Mouse (Mus musculus) liver, embryonic 12.5 days (tissue): ENCODE measurements around the gene Slc35f6. TPM values are rescaled to one million over a fixed set of nuclear protein-coding genes. Genes with fewer than 3 reads are reported as not detected.
"Not testable (repeated sequence)": the region's sequence is repeated elsewhere in the genome, so short reads cannot be mapped to it uniquely, and the experiment has no call there.

Experiments
- ATAC-seq: fragments of 200-750 bp; cut with Nextera tagmentation; 2 replicates; pipeline ENCODE4 v1.8.0; 2017; ENCODE audit warnings: moderate number of reproducible peaks, mild to moderate bottlenecking, moderate library complexity
- H3K27ac ChIP-seq: fragments of 300-500 bp; sonication (generic); 2 replicates; pipeline ENCODE4 v1.5.1; 2016; ENCODE audit warnings: mild to moderate bottlenecking
- H3K27me3 ChIP-seq: fragments of 300-500 bp; sonication (generic); replicated peaks from 2 replicates; pipeline ENCODE4 v1.6.1; 2016; ENCODE audit warnings: mild to moderate bottlenecking, moderate library complexity
- H3K36me3 ChIP-seq: fragments of 300-500 bp; sonication (generic); 2 replicates; pipeline ENCODE4 v1.6.1; 2016; ENCODE audit warnings: mild to moderate bottlenecking, moderate library complexity
- H3K4me1 ChIP-seq: fragments of 300-500 bp; sonication (generic); 2 replicates; pipeline ENCODE4 v1.6.1; 2016
- H3K4me2 ChIP-seq: fragments of 300-500 bp; sonication (generic); 2 replicates; pipeline ENCODE4 v1.6.1; 2016; ENCODE audit warnings: mild to moderate bottlenecking, moderate library complexity
- H3K4me3 ChIP-seq: fragments of 300-500 bp; sonication (generic); 2 replicates; pipeline ENCODE4 v1.5.1; 2016; ENCODE audit warnings: mild to moderate bottlenecking, moderate library complexity
- H3K9ac ChIP-seq: fragments of 300-500 bp; sonication (generic); 2 replicates; pipeline ENCODE4 v1.6.1; 2016; ENCODE audit warnings: mild to moderate bottlenecking, moderate library complexity
- H3K9me3 ChIP-seq: fragments of 300-500 bp; sonication (generic); replicated peaks from 2 replicates; pipeline ENCODE4 v1.6.1; 2016; ENCODE audit warnings: mild to moderate bottlenecking, moderate library complexity
- WGBS: fragments of 180-500 bp; shearing (Covaris S2); methylation state at CpG from one replicate; pipeline ENCODE4 v1.1.7; 2016; ENCODE audit not compliant: insufficient replicate concordance; 5-methylcytosine and 5-hydroxymethylcytosine counted together
- polyA plus RNA-seq: library from polyadenylated mRNA; unstranded; fragments of >200 nt; fragmentation: Nextera tagmentation; extraction: Ambion mirVana; gene quantifications from 2 replicates; pipeline ENCODE4 v1.2.1, GENCODE M21; 2016

Gene Slc35f6
- polyA plus RNA-seq, 1 experiment from 2014 or later: 10.3 TPM

DNA sequence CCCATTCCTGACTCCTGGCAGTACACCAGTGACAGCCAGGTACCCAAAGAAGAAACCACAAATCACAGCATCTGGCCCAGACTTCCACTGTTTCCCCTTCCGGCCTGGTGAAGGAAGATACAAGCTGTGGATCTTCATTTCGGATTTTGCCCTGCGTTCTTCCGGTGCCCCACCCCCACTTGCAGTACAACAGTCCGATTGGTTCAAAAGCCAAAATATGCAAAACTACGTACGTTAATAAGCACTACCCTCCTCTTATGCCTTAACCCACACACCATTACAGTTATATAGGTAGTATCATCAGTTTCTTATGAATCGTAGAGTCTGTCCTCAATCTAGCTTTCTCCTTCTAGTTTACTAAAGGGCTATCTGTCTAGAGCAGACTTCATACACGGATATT lies 17.6 kb downstream of the Slc35f6 start:
- Histone ChIP-seq H3K27me3 (no peaks in the 10 kb centered on the region), H3K36me3 (peaks cover 23% of the 10 kb centered on the region), H3K4me1 (peaks cover 38% of the 10 kb centered on the region), H3K4me3 (no peak overlapping the region), H3K27ac (no peak overlapping the region), H3K4me2 (no peak overlapping the region), H3K9me3 (no peaks in the 10 kb centered on the region; the same call in 1 of the 2 replicates), H3K9ac (no peak overlapping the region)
- no peak for ATAC-seq
- 73% methylated on average over 9 of the region's 9 CpGs for WGBS

DNA sequence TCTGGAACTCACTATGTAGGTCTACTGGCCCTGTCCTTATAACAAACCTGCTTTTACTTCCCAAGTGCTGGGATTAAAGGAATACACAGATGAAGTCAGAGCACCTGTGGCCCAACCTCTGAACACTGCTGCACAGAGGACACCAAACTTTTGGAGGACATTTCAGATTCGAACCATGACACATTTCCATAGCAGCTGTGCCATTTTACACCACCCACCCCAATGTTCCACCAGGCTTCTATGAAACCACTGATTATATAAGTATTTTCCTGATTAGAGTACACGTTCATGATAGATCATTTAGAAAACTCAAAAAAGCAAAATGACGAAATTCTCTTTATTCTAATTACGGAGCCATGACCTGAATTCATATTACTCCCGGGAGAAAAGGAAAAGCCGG lies 18.2 kb downstream of the Slc35f6 start:
- H3K4me2 ChIP-seq: peak overlapping the region; percentile 78
- H3K9me3 ChIP-seq: no peaks in the 10 kb centered on the region; the same call in 1 of the 2 replicates
- H3K4me1 ChIP-seq: peaks cover 38% of the 10 kb centered on the region
- no peaks in the 10 kb centered on the region for H3K27me3 ChIP-seq
- peak overlapping the region; percentile 75 for H3K4me3 ChIP-seq
- no peak for ATAC-seq
- 49% methylated on average over 6 of the region's 6 CpGs for WGBS
- peak overlapping the region; percentile 86 for H3K27ac ChIP-seq
- peaks cover 29% of the 10 kb centered on the region for H3K36me3 ChIP-seq
- peak overlapping the region; percentile 89 for H3K9ac ChIP-seq

DNA sequence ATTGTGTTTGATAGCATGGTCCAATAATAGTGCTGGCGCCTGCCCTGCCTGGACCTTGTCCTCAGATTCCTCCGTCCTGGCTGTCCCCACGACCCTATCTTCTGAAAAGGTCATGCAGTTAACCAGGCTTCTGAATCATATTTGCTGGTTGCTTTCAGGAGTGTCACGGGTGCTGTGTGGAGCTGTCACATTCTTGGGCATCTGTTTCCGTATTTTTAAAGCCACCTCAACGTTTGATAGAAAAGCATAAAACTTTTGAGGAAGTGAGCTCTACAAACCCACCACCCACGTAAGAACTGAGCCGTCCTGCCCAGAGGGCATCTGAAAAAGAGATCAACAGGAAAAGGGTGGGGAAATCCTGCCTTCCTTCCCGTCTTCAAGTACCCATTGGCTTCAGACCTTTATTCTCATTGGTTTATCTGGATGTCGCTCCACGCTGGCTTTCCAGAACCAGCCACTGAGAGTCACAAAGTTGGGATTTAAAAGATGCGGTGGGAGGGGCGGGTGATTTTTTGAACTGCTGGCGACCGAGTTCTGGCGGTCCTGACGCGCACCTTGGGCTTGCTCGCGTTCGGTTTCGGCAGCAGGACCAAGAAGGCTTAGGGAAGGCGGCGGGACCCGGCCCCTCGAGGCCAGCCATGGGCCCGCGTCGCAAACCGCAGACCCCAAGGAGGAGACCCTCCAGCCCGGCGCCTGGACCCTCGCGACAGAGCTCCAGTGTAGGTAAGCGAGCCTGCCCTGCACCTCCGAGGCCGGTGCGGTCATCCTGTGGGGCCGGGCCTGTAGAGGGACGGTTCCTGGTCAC lies 18.9 kb downstream of the Slc35f6 start, which contains the start of gene Cenpa:
TSS of gene Cenpa (plus strand) at position 387 of the 805 bp plus-strand sequence.
- Histone ChIP-seq H3K27me3 (no peaks in the 10 kb centered on the region), H3K4me2 (peak within 1 kb of the TSS; percentile 78), H3K4me1 (peaks cover 38% of the 10 kb centered on the region), H3K4me3 (peak within 1 kb of the TSS; percentile 75), H3K9ac (peak within 1 kb of the TSS; percentile 89), H3K9me3 (no peaks in the 10 kb centered on the region), H3K36me3 (peaks cover 36% of the 10 kb centered on the region), H3K27ac (peak within 1 kb of the TSS; percentile 86)
- peak; percentile 95 for ATAC-seq
- WGBS: under 1% methylated on average over 40 of the region's 40 CpGs

DNA sequence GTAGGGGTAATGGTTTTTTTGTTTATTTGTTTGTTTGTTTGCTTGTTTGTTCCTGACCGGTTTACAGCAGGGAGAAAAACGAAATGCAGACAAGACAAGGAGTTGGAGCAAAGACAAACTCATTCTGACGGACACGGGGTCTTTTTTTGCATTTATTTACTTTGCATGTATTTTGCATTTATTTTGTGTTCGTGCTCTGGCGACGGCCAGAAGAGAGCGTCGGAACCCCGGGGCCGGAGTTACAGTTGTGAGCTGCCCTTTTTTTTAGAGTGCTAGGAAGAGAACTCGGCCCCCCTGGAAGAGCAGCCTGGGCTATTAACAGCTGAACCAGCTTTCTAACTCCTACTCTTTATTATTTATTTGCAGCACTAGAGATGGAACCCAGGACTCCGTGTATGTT lies 19.5 kb downstream of the Slc35f6 start:
- Histone ChIP-seq H3K36me3 (peaks cover 42% of the 10 kb centered on the region), H3K27me3 (no peaks in the 10 kb centered on the region), H3K9ac (peak overlapping the region; percentile 89), H3K4me1 (peaks cover 38% of the 10 kb centered on the region), H3K9me3 (no peaks in the 10 kb centered on the region), H3K4me2 (peak overlapping the region; percentile 78), H3K4me3 (peak overlapping the region; percentile 75), H3K27ac (peak overlapping the region; percentile 84)
- no peak for ATAC-seq
- WGBS: under 1% methylated on average over 13 of the region's 13 CpGs

DNA sequence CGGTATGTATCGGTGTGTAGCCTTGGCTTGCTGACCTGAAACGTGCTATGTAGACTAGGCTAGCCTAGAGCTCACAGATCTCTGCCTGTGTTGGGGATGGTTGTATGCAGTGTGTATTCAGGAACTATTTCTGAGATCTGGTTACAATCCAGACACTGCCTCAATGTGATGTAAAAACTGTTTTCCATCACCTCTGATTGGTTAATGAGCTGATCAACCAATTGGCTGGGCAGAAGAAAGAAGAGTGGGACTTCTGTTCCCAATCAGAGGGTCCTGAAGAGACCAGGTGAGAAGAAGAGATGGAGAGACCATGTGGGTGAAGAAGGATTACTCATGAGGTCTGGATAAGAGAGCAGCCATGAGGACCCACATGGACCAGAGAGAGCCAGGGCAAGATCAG lies 20.0 kb downstream of the Slc35f6 start:
- WGBS: 3% methylated on average over 3 of the region's 3 CpGs
- Histone ChIP-seq H3K27me3 (no peaks in the 10 kb centered on the region), H3K9ac (peak overlapping the region; percentile 89), H3K4me3 (peak overlapping the region; percentile 75), H3K4me2 (peak overlapping the region; percentile 78), H3K36me3 (peaks cover 46% of the 10 kb centered on the region), H3K9me3 (no peaks in the 10 kb centered on the region), H3K4me1 (peaks cover 38% of the 10 kb centered on the region), H3K27ac (peak overlapping the region; percentile 84)
- no peak for ATAC-seq

DNA sequence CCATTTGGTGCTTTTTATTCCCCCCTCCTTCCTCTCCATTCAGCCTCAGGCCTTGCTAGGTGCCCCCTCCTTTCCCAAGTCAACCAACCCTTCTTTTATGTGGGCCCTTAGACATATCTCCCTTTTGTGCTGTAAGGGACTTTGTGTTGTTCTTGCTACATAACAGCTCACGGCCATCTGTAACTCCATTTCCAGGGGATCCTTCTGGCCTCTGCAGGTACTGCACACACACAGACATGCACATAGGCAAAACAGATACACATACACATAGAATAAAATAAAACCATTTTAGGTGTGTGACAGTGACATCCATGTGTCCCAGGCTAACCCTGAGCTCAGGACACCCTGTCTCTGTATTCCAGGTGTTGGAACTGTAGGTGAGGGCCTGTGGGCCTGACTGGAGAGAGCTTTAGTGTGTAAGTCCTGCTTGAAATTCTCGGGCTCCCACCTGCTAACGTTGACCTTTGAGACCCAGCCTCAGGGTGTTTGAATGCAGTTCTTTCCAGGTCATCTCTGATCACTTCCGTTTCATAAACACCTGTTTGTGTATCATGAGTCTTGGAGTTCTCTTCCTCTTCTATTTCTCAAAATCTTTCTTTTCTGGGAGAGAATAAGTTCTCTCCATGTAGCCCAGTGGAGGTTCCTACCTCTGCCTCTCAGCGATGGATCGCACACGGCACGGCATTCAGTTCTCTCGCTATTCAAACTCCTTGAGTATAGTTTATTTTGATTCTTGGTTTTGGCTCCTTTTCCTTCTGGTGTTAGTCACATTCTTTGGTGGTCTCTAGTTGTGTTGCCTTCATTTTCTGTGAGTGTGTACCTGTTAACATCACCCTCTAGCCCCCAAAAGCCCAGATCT lies 21.1 kb downstream of the Slc35f6 start:
- peak overlapping the region; percentile 89 for H3K9ac ChIP-seq
- H3K36me3 ChIP-seq: peaks cover 58% of the 10 kb centered on the region
- peaks cover 38% of the 10 kb centered on the region for H3K4me1 ChIP-seq
- H3K9me3 ChIP-seq: no peaks in the 10 kb centered on the region
- no peak for ATAC-seq
- WGBS: 89% methylated on average over 9 of the region's 9 CpGs
- H3K27ac ChIP-seq: peak overlapping the region; percentile 84; the same call in 1 of the 2 replicates
- peak overlapping the region; percentile 75 for H3K4me3 ChIP-seq
- H3K4me2 ChIP-seq: peak overlapping the region; percentile 78
- H3K27me3 ChIP-seq: no peaks in the 10 kb centered on the region

DNA sequence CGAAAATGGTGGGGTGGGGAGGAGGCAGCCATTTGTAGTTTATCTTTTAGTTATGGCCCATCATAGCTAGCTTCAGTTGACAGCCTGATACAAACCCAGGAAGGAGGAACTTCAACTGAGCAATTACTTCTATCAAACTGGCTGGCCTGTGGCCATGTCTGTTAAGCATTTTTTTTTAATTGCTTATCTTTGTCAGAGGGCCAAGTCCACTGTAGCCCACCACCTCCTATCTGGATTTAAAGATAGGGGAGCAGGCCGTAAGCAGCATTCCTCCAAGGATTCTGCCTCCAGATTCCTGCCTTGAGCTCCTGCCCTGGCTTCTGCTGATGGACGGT lies 21.7 kb downstream of the Slc35f6 start:
- 57% methylated on average over 3 of the region's 3 CpGs for WGBS
- Histone ChIP-seq H3K9me3 (no peaks in the 10 kb centered on the region), H3K36me3 (peaks cover 64% of the 10 kb centered on the region), H3K4me2 (peak overlapping the region; percentile 78), H3K9ac (peak overlapping the region; percentile 89), H3K4me3 (peak overlapping the region; percentile 75), H3K4me1 (peaks cover 38% of the 10 kb centered on the region), H3K27me3 (no peaks in the 10 kb centered on the region), H3K27ac (peak overlapping the region; percentile 33; the same call in 1 of the 2 replicates)
- ATAC-seq: no peak

DNA sequence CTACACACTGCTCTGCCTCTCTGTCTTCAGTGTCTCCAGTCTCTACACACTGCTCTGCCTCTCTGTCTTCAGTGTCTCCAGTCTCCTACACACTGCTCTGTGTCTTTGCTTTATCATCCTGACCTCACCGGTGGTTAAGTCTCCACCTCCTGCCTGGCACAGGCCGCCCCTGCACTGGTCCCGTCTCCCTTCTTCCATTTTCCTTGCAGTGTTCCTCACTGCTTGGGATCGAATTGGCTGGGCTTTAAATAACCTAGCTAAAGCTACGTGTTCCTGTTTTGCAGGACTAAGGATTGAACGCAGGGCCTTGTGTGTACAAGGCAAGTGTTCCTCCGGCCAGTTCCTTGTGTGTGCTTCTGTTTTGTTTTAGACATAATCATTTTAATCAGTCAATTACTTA lies 22.4 kb downstream of the Slc35f6 start:
- Histone ChIP-seq H3K36me3 (peaks cover 70% of the 10 kb centered on the region), H3K9ac (no peak overlapping the region), H3K27ac (no peak overlapping the region), H3K27me3 (no peaks in the 10 kb centered on the region), H3K4me2 (peak overlapping the region; percentile 78; the same call in 1 of the 2 replicates), H3K4me1 (peaks cover 37% of the 10 kb centered on the region), H3K9me3 (no peaks in the 10 kb centered on the region), H3K4me3 (no peak overlapping the region)
- WGBS: 81% methylated on average over 7 of the region's 7 CpGs
- no peak for ATAC-seq

DNA sequence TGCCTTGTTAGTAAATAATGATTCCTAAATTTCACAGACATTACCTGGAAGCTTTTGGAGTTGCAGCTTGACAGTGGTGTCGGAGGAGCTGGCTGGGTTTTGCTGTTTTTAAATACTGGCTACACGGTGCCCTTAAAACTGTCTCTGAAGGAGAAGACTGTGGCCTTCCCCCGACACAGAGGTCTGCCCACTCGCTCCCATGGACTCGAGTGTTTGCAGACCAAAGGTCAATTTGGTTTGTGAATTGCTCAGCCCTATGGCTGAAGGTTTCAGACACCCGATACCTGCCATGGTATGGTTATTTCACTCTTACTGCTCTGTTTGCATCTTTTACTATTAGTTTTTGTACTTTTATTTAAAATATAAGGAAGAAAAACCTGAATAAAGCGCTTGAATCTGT lies 26.3 kb downstream of the Slc35f6 start:
- no peak overlapping the region for H3K4me2 ChIP-seq
- 82% methylated on average over 7 of the region's 7 CpGs for whole genome bisulfite sequencing
- H3K36me3 ChIP-seq: peaks cover 93% of the 10 kb centered on the region
- H3K27ac ChIP-seq: no peak overlapping the region
- no peak overlapping the region for H3K9ac ChIP-seq
- no peak for ATAC-seq
- H3K4me3 ChIP-seq: no peak overlapping the region
- no peaks in the 10 kb centered on the region for H3K27me3 ChIP-seq
- H3K9me3 ChIP-seq: no peaks in the 10 kb centered on the region
- peaks cover 13% of the 10 kb centered on the region for H3K4me1 ChIP-seq

DNA sequence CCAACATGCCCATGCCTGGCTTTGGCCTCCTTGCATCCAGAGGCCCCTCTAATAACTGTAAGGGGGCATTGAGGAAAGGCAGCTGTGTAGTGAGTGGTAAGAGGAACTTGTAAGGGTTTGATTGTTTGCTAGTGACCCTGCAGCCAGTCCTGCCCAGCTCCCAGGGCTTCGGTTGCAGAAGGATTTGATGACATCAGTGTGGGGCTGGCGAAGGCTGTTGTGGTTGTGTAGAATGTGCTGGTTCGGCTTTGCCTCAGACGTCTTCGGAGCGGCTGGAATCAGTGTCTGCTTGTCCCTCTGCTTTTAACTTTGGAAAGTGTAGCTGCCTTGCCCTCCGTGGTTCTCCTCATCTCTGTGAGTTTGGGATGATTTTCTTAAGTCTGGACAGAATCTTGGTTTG lies 29.1 kb downstream of the Slc35f6 start:
- no peak overlapping the region for H3K27ac ChIP-seq
- 85% methylated on average over 7 of the region's 7 CpGs for WGBS
- H3K36me3 ChIP-seq: peaks cover 65% of the 10 kb centered on the region

DNA sequence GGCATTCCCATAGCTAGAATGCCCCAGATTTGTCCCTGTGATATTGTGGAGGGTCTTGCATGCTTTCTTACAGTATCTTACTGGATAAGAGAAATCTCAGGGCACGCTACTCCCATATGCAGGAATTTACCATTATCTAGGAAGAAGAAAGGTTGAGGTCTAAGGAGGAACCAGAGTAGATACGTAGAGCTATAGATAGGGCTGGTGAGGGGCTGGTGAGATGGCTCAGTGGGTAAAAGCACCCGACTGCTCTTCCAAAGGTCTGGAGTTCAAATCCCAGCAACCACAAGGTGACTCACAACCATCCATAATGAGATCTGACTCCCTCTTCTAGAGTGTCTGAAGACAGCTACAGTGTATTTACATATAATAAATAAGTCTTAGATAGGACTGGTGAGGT lies 30.3 kb downstream of the Slc35f6 start:
- H3K36me3 ChIP-seq: peaks cover 52% of the 10 kb centered on the region
- H3K4me3 ChIP-seq: not testable (repeated sequence)

More for the DNA sequence above, 29.1 kb downstream of the Slc35f6 start:
- H3K4me3 ChIP-seq: no peak overlapping the region
- no peak overlapping the region for H3K9ac ChIP-seq
- no peaks in the 10 kb centered on the region for H3K4me1 ChIP-seq
- ATAC-seq: no peak
- no peak overlapping the region for H3K4me2 ChIP-seq
- H3K9me3 ChIP-seq: no peaks in the 10 kb centered on the region
- H3K27me3 ChIP-seq: no peaks in the 10 kb centered on the region

More for the DNA sequence above, 30.3 kb downstream of the Slc35f6 start:
- H3K27me3 ChIP-seq, H3K27ac ChIP-seq, H3K4me2 ChIP-seq, H3K4me1 ChIP-seq, H3K9ac ChIP-seq, ATAC-seq, H3K9me3 ChIP-seq: not testable (repeated sequence)
- WGBS: 89% methylated on average over 3 of the region's 3 CpGs
